Mouse (Mus musculus): ENCODE results near the gene Gm20538.

Gene Gm20538

DNA sequence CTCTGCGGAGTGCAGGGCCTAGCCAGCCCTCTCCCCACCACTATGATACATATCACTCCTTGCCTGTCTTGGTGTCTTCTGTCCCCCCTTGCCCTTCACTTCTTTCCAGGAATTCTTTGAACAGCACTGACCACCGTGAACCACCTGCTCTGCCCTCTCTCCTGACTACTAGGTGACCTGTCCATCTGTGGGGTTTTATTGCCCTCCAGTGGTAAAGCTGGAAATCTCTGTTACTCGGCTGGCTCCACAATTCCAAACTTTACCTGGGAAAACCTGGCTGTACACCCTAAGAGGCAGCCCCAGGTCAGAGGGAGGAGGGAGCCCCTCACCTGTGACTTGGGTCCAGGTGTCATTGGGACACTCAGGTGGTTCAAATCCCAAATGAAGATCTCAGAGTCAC lies 17.3 kb downstream of the Gm20538 start:
- DNase-seq (ENCODE audit: low read depth in 1 of 2, low spot score in 2 of 2) = no peak

DNA sequence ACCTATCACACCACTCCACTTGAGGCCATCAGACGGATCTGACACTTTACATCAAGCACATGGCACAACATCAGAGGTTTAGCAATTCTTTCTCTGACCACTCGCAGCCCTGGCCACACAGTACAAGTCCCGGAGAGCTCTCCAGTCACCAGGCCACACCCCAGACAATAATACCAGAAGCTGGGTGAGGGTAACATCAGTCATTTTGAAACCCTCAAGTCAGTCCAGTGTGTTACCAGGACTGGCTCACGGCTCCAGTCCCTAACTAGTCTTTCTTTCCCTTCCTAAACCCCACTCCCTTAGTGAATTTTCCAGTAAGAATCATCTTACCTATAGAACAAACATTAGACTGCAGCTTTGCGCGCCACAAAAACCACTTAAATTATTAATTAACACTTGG lies 22.6 kb downstream of the Gm20538 start:
- DNase-seq (ENCODE audit: low read depth in 1 of 2, low spot score in 2 of 2) = no peak

DNA sequence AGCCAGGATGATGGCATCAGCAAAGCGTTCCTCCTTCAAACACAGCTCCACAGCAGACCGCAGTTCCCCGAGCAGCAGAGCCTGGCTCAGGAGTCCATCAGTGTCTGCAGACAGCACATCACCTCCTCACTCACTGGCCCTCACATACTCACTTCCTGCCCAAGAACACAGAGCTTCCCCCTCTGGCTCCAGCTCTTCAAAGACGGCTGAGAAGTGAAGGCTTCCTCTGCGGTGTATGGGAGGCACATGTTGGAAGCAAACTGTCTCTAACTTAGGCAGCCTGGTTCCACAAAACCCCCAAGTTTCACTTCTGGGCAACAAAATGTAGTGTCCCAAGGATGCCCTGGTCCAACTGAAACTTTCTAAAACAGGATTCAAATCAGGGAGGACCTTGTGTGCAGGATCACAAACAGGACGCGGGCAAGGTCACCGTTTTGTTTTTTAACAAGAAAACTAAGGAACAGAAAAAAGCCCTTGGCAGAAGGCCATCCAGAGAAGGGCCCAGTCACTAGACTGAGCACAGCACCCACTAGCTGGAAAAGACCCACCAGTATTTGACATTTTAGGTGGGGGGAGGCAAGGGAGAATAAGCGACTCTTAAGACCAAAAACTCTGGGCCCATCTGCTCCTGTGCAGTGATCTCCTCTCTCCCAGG lies 27.0 kb downstream of the Gm20538 start:
- DNase-seq (ENCODE audit: low read depth in 1 of 2, low spot score in 2 of 2) = no peak

DNA sequence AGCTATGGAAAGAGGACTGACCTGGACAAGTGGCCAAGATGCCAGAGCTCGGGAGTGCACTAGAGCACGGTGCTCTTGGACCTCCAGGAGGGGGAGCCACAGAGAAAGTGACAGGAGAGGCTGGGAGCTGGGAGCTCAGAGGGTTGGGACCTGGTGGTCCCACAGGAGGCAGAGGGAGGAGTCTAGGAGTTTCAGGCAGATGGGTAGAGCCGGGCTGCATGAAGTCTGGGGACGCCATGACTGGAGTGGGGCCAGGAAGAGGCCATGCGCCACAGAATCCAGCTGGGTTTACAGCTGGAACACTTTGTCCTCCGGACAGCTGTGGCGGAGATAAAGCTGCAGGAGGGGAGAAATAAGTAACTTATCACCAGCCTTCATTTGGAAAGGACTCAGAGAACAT lies 33.5 kb downstream of the Gm20538 start:
- no peak for DNase-seq (ENCODE audit: low read depth in 1 of 2, low spot score in 2 of 2)

DNA sequence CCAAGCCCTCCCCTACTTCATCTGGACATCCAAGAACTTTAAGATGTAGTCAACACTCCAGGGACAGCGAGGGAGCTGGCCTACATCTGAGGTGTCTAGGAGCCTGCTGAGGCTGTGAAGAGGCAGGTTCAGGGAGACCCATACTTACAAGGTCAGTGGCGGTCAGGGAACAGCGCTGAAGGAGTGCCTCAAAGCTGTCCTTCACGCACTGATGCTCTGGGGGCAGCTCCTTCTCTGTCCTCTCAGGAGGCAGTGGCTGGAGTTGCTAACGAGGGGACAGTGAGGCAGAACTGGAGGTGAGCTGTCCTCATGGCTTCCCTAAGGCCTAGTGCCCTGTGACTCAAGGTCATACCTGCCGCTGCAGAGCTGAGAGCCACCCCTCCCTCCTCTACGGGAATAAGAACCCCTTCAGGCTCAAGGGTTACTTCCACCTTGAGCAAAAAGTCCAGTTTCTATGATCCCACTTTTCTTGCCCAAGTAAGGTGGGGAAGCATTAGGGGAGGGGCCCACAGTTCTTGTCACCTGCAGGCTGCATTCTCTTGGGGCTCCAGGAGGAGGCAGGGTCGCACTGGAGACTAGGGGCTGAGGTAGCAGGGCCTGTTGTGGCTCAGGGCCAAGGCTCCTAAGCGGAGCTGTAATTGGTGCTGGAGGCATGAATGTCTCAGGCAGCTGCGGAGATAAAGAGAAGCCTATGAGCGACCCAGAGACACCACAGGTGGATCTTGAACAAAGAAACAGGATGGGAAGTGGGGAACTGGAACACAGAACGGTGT lies 34.4 kb downstream of the Gm20538 start:
- no peak for DNase-seq (ENCODE audit: low read depth in 1 of 2, low spot score in 2 of 2)

DNA sequence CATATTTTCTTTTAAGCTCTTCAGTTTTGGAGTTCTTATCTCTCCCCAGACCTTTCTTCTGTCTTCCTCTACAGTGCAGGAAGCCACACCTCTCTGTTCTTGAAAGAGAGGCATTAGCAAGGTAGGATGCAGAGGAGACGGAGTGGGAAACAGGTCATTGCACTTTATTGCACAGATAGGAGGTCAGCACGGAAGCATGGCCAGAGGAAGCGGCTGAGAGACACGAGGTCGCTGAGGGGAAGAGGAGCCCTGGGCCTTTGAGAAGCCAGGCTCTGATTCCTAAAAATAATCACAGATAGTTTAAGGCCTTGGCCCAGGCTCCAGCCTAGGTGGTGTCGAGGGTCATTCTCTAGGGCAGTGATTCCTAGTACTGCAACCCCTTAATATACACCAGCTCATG lies 36.9 kb downstream of the Gm20538 start:
- DNase-seq (ENCODE audit: low read depth in 1 of 2, low spot score in 2 of 2) = no peak

DNA sequence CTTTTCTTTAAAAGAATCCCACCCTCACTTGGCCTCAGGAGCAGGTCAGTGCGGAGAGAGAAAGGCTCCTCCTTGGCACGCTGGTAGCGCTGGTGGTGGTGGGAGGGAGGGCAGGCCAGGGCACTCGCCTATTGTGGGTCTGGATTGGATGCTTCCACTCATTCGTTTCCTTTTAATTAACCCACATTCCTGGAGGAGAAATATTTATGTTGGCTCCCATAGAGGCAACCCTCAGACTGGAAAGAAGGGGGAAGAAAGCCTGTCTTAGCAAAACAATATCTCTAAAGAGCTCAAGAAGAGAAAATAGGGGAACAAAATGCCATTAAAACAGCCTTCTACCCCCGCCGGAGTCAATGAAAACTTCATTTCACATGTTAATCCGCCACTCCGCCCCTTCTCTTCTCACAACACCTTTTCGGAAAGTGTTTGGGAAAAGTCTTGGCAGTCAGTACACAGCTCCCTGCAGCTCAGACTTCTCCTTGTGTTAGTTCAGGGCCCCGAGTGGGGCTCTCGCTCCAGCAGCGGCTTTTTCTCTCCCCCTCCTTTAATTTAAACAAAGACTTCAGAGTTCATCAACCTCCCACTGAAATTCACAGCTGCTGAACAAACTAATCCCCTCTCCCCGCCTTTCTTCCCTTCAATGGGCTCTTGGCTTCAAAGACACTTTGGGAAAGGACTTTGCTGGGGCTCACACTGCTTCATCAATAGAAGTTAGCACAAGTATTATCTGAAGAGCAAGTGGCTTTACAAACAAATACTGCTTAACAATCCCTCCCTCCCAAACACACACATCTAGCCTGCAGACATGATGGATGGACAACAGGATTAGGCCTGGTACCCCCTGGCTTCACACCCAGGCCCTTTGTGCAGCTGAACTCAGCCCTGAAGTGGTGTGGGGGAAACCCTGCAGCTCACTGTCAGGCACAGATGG lies 37.8 kb downstream of the Gm20538 start:
- no peak for DNase-seq (ENCODE audit: low read depth in 1 of 2, low spot score in 2 of 2)

DNA sequence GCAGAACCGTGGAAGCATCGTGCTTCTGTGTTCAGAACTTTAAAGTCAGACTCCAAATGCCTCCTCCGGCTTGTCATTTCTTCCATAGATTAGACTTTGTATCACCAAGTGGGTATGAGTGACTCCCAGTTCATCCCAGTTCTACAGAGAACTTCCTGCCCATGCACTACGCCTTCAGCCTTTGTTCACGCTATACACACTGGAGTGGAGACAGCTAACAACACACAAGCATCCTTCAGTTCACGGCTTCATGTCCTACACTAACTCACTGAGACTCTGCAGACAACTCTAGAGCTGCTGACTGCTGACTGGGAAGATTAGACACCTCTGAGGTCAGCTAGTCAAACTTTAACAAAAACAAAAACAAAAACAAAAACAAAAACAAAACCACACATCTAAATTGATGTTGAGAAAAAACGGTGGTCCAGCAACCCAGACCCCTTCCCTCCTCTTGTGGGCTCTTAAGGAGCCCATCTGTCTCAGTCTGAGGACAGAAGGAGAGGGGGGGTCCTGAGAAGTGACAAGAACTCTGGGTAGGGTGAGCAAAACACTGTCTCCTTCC lies 38.6 kb downstream of the Gm20538 start:
- DNase-seq (ENCODE audit: low read depth in 1 of 2, low spot score in 2 of 2) = no peak

DNA sequence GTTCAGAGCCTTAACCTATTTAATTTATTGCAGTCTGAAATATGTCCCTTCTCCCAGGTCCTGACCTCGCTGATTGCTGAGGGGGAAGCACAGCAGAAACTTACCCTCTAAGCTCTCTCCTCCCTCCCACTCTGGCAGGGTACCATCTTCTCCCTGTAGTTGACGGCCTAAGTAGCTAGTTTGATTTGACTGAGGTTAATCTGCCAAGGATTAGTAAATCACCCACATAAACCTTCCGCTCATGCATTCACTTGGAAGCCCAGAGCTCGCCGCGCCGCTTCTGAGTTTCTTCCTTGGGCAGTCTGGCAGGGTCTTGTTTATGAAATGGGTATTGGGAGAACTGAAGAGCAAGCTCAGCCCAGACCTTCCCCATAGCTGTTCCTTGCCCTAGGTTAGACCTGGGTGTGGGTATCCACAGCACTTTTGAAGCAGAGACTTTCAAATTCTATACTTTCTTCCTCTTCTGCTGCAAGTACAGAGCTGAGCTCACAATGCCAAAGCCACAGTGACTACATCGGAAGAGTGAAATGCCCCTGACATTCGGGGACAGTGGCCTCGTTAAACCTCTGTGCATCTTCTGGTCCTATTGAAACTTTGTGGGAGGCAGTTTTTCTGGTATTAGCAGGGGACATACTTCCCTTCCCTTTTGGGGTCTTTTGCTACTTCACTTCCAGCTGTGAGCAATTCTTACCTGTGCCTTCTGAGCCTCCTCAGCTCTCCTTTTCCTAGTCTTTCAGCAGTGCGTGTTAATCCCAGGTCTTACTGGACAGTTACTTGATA lies 39.4 kb downstream of the Gm20538 start:
- no peak for DNase-seq (ENCODE audit: low read depth in 1 of 2, low spot score in 2 of 2)

DNA sequence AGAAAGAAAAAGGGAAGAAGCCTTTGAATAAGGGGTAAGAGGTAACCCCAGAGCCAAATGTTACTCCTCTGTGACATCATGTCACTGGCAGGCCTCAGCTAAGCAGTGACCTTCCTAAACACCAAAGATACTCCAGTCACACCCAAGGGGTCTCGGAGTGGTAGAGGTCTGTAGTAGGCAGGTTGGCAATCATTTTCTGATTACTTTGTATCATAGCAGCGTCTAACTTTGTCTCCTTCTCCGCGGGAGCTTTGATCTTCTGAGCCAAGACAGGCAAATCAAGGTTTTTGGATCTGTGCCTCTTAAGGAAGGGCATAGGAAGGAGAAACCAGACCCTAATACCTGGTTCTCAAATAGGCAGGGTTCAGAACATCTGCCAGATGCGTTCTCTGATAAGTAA lies 40.0 kb downstream of the Gm20538 start:
- no peak for DNase-seq (ENCODE audit: low read depth in 1 of 2, low spot score in 2 of 2)

DNA sequence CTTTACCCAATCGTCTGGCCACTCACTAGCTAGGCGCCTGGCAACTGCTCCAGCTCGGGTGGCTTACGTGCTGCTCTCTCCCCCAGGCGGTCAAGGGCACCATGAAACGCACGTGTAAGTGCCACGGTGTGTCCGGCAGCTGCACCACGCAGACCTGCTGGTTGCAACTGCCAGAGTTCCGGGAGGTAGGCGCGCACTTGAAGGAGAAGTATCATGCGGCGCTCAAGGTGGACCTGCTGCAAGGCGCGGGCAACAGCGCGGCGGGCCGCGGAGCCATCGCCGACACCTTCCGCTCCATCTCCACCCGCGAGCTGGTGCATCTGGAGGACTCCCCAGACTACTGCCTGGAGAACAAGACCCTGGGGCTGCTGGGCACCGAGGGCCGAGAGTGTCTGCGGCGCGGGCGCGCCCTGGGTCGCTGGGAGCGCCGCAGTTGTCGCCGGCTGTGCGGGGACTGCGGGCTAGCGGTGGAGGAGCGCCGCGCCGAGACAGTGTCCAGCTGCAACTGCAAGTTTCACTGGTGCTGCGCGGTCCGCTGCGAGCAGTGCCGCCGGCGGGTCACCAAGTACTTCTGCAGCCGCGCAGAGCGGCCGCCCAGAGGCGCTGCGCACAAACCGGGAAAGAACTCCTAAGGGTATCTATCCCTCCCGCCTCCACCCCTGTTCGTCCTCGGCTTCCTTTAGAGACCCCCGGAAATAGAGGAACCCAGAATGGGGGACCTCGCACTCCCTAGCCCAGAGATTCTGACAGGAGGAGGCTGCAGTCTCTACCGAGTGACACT lies 41.0 kb downstream of the Gm20538 start:
- no peak for DNase-seq (ENCODE audit: low read depth in 1 of 2, low spot score in 2 of 2)

DNA sequence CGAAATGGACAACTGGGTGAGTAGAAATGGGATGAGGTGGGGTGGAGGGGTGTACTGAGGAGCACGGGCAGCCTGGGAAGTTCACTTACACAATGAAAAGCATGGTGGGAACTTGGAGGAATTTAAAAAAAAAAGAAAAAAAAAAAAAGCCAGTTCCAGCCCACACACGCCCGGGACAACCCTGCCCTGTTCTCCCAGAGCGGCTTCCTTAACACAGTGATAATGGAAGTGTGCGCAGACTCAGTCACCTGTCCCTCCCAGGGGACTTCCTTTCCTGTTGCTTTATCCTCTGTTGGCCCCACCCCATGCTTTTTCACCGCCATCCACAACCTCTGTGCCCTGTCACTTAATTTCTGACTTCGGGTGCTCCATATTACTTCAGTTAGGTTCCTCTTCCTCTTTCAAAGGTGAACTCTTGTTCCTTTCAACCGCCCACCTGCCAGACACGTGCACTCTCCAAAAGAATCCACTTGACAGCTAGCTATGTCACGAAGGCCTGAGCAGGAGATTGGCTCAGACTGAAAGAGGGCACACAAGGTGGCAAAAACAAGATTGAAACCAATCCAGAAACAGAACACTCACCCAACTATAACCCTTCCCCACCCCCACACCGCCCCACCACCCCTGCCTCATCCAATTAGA lies 42.0 kb downstream of the Gm20538 start:
- DNase-seq (ENCODE audit: low read depth in 1 of 2, low spot score in 2 of 2) = no peak

DNA sequence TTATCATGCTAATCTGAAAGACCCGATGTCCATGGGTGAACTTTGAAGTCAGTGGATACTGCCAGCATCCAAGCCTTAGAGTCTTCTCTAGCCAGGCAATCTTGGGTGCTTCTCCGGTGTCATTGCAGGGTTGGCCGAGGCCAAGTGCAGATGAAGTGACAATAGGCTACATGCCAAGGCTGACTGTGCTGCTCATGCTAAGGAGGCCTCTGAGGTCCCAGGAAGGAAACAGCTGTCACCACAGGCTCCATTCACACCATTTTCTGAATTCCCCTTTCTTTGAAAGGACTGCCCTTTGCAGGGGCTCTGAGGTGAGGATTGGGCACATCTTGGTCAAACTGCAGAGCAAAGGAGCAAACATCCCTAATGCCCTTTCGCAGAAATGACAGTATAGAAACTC lies 49.9 kb downstream of the Gm20538 start:
- no peak for DNase-seq (ENCODE audit: low read depth in 1 of 2, low spot score in 2 of 2)

DNA sequence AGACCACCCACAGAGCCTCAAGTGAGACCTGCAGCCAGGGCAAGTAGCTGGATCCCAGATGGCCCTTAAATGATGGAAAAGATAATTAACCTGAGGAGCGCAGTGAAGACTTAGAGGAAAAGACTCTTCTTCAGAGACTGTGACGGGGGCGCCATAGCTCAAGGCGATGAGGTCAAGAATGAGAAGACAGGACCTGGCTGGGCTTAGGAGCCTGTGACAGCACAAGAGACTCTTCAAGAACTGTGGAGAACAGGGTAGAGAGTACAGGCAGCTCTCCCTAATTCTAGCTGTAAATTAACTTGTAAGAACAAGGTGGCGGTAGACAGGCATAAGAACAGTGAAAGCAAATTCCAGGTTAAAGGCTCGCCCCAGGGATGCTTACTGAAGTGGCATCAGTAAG lies 50.7 kb downstream of the Gm20538 start:
- DNase-seq (ENCODE audit: low read depth in 1 of 2, low spot score in 2 of 2) = no peak

DNA sequence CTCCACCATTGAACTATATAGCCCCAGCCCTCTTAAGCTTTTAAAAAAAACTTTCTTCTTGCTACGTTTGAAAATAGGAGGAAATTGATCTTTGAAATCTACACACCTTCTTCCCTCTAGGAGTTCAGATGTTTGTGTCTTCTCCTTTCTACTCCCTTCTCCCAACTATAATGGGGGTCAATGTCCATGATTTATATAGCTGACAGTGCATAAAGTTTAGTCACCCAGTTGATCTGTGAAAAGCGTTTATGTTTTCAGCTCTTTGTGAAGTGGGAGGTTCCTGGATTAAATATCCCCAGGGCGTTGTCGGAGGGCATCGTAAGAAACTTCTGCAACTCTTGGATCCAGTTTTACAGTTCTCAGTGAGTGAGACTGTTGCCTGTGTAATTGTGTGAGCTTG lies 52.4 kb downstream of the Gm20538 start:
- DNase-seq (ENCODE audit: low read depth in 1 of 2, low spot score in 2 of 2) = no peak

DNA sequence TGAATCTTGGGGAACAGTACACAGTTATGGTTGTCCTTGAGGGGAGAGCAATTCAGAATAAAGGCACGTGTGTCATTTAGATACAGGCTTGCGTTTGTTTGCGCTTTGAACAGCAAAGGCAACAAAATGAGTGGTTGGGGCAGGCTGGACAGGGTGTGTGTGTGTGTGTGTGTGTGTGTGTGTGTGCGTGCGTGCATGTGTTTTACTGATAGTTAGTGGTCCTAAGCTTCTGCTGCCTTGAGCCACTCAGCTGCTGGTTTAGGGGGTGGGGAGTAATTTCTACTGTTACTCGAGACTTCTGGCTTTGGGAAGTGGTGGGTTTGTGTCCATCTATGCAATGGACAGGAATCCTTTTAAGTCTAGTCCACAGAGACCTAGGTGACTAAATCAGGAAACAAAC lies 53.7 kb downstream of the Gm20538 start:
- DNase-seq (ENCODE audit: low read depth in 1 of 2, low spot score in 2 of 2) = no peak

DNA sequence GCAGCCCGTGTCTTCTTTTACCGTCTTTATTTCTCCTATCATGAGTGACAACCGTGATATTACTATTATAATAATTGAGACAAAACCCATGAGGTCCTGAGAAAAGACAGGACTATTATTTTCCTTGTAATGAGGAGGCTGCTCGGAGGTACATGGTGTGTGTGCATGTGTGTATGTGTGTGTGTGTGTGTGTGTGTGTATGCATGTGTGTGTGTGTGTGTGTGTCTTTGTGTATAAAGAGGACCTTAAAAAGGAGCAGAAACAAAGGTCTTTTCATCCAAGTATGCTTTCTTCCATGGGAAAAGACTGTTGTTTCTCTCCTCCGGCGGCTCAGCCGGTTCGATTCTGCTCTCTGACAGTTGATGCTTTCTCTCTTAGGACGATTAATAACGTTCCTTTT lies 55.7 kb downstream of the Gm20538 start:
- no peak for DNase-seq (ENCODE audit: low read depth in 1 of 2, low spot score in 2 of 2)

DNA sequence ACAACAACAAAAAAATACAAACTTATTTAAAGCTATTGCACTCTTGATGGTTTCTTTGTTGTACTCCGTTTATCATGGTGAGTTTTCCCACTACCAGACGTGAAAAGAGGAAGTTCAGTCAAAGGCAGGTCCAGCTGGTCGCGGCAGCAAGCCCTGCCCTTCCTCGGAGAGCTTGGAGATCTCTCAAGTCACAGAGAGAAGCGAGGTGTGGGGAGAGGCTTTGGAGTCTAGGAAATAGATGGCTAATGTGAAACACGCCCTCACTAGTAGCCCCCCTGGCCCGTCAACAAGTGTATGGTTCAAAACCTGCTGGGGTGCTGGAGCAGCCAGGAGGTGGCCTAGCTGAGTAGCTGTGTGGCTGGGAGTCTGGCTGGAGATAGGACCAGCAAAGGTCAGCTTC lies 56.1 kb downstream of the Gm20538 start:
- no peak for DNase-seq (ENCODE audit: low read depth in 1 of 2, low spot score in 2 of 2)
